In the genomic region with DNA sequence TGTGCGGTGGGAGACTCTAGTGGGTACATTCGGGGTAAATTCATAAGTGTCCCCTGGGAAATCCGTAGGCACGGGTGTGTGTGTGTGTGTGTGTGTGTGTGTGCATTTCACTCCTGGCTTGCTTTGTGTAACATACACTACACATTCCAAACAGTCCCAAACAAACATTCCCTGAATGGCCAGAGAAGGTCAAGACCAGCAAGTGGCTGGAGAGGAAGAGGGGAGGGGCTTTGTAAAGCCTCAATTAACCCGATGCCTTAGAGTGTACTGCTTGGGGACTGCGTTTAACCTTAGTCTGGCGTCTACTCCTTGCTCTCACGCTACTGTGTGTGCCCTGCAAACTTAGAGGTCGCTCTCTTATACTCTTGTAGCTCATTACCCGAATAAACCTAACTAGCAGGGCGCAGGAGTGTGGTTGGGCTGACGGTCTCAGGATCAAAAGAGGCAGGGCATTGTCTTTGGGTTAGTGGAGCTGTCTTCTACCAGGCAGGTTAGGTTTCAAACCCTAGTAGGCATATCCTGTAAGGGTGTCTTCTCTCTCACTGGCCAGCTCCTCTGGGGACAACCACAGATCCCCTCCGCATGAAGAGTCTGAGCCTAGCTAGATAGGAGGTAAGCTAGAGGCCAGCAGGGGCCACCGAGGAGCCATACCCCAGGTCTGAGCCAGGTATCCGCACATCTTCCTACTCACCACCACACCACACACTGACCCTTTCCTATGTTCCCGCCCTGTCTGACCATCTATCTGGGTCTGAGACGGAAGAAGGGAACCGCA, we compare ENCODE assay signal across 8 mouse cellular contexts. TPM values are rescaled to one million over a fixed set of nuclear protein-coding genes. Genes with fewer than 3 reads are reported as not detected.
DNase-seq lines count a peak whose midpoint lies in the region; ATAC-seq and TF ChIP-seq lines count a peak whose summit lies in the region.

No protein-coding gene starts in this region.

- no peaks in the 10 kb centered on the region for H3K9me3 ChIP-seq in kidney, embryonic 15.5 days (replicated peaks)
- no peaks in the 10 kb centered on the region for H3K9me3 ChIP-seq in embryonic facial prominence, embryonic 14.5 days (ENCODE audit: control insufficient read depth, low read length)
- H3K9me3 ChIP-seq in limb, embryonic 12.5 days: no peaks in the 10 kb centered on the region
- H3K9me3 ChIP-seq in midbrain, postnatal 0 days (ENCODE audit: low read length): no peaks in the 10 kb centered on the region

- WGBS in kidney, embryonic 15.5 days: 16% methylated on average over 18 of the region's 18 CpGs
- 18% methylated on average over 18 of the region's 18 CpGs for WGBS in embryonic facial prominence, embryonic 14.5 days
- WGBS in limb, embryonic 12.5 days: 20% methylated on average over 18 of the region's 18 CpGs
- WGBS in midbrain, postnatal 0 days: 19% methylated on average over 18 of the region's 18 CpGs

- H3K4me3 ChIP-seq in kidney, embryonic 15.5 days (replicated peaks): peak overlapping the region; percentile 71
- peak overlapping the region; percentile 71 for H3K4me3 ChIP-seq in embryonic facial prominence, embryonic 14.5 days (ENCODE audit: low read depth, low read length)
- H3K4me3 ChIP-seq in limb, embryonic 12.5 days (replicated peaks): peak overlapping the region; percentile 72
- H3K4me3 ChIP-seq in midbrain, postnatal 0 days (ENCODE audit: low read depth, low read length): peak overlapping the region; percentile 77

- 0 out of 2 replicates have a peak overlapping the region, but pooled peaks have one; percentile 13 for H3K27ac ChIP-seq in kidney, embryonic 15.5 days
- H3K27ac ChIP-seq in embryonic facial prominence, embryonic 14.5 days (replicated peaks; ENCODE audit: low read depth, low read length): no peak overlapping the region
- no peak overlapping the region for H3K27ac ChIP-seq in limb, embryonic 12.5 days
- H3K27ac ChIP-seq in midbrain, postnatal 0 days (ENCODE audit: low read depth, low read length): peak overlapping the region; percentile 88

- H3K36me3 ChIP-seq in kidney, embryonic 15.5 days: no peaks in the 10 kb centered on the region
- H3K36me3 ChIP-seq in embryonic facial prominence, embryonic 14.5 days (ENCODE audit: control insufficient read depth, insufficient read depth, low read length): no peaks in the 10 kb centered on the region
- no peaks in the 10 kb centered on the region for H3K36me3 ChIP-seq in limb, embryonic 12.5 days
- no peaks in the 10 kb centered on the region for H3K36me3 ChIP-seq in midbrain, postnatal 0 days (ENCODE audit: insufficient read depth, low read length)

- H3K4me1 ChIP-seq in kidney, embryonic 15.5 days: peaks cover 40% of the 10 kb centered on the region
- H3K4me1 ChIP-seq in embryonic facial prominence, embryonic 14.5 days (ENCODE audit: control insufficient read depth, insufficient read depth, low read length): peaks cover 21% of the 10 kb centered on the region; the same call in 1 of the 2 replicates
- H3K4me1 ChIP-seq in limb, embryonic 12.5 days (replicated peaks): peaks cover 18% of the 10 kb centered on the region
- H3K4me1 ChIP-seq in midbrain, postnatal 0 days (ENCODE audit: insufficient read depth, low read length): peaks cover 16% of the 10 kb centered on the region; the same call in 1 of the 2 replicates

- peak overlapping the region; percentile 71 for H3K9ac ChIP-seq in kidney, embryonic 15.5 days
- H3K9ac ChIP-seq in embryonic facial prominence, embryonic 14.5 days (ENCODE audit: low read depth, low read length): peak overlapping the region; percentile 77
- peak overlapping the region; percentile 71 for H3K9ac ChIP-seq in limb, embryonic 12.5 days (replicated peaks)
- peak overlapping the region; percentile 92 for H3K9ac ChIP-seq in midbrain, postnatal 0 days (replicated peaks; ENCODE audit: low read length, poor library complexity, severe bottlenecking)

- H3K27me3 ChIP-seq in kidney, embryonic 15.5 days: peaks cover 58% of the 10 kb centered on the region
- H3K27me3 ChIP-seq in embryonic facial prominence, embryonic 14.5 days (replicated peaks; ENCODE audit: control insufficient read depth, insufficient read depth, low read length): peaks cover 45% of the 10 kb centered on the region
- H3K27me3 ChIP-seq in limb, embryonic 12.5 days: peaks cover 59% of the 10 kb centered on the region
- H3K27me3 ChIP-seq in midbrain, postnatal 0 days (ENCODE audit: insufficient read depth, low read length): no peaks in the 10 kb centered on the region

- no peak for ATAC-seq in kidney, embryonic 15.5 days (replicated peaks; ENCODE audit: low FRiP score)
- no peak for ATAC-seq in embryonic facial prominence, embryonic 14.5 days (ENCODE audit: low read depth)
- ATAC-seq in limb, embryonic 12.5 days (ENCODE audit: insufficient number of reproducible peaks, insufficient read depth, low FRiP score, low TSS enrichment, low read depth): 0 out of 2 replicates have a peak, but pooled peaks have one; percentile 9
- ATAC-seq in midbrain, postnatal 0 days (ENCODE audit: low FRiP score): 0 out of 2 replicates have a peak, but pooled peaks have one; percentile 15

- no peak for DNase-seq in kidney, adult 11 months
- no peak for DNase-seq in embryonic facial prominence, embryonic 14.5 days (ENCODE audit: low spot score)
- DNase-seq in midbrain, postnatal 0 days (ENCODE audit: low spot score): no peak
- DNase-seq in right cerebral cortex, adult 2 months (ENCODE audit: low spot score in 2 of 2): no peak
- no peak for DNase-seq in kidney, adult 8-10 months
- no peak for DNase-seq in spleen, adult 12 weeks (ENCODE audit: low spot score)

- peak overlapping the region; percentile 98 for H3K4me2 ChIP-seq in kidney, embryonic 15.5 days
- peak overlapping the region; percentile 96 for H3K4me2 ChIP-seq in embryonic facial prominence, embryonic 14.5 days (ENCODE audit: low read depth, low read length)
- H3K4me2 ChIP-seq in limb, embryonic 12.5 days: peak overlapping the region; percentile 95
- H3K4me2 ChIP-seq in midbrain, postnatal 0 days (ENCODE audit: low read depth, low read length, poor library complexity, severe bottlenecking): peak overlapping the region; percentile 78

- peak; percentile 38 for TF ChIP-seq CTCF in midbrain, postnatal 0 days (IDR thresholded peaks at IDR 0.05)

RNA-seq across cellular contexts. Expression of gene Rab6b, which starts 0.7 kb away (rescaled TPM):
- polyA plus RNA-seq in kidney, embryonic 15.5 days (2015; fragmentation: Nextera tagmentation; extraction: Ambion mirVana): 5.2 and 5.3 TPM in 2 replicates
- 7.3 and 8.3 TPM in 2 replicates for polyA plus RNA-seq in embryonic facial prominence, embryonic 14.5 days (2014; fragmentation: Nextera tagmentation; extraction: Ambion mirVana)
- polyA plus RNA-seq in limb, embryonic 12.5 days (2016; fragmentation: Nextera tagmentation; extraction: Ambion mirVana): 2.8 and 3.9 TPM in 2 replicates
- 228 and 249 TPM in 2 replicates for total RNA-seq in midbrain, postnatal 0 days (2014; rRNA removed)
- 157 and 162 TPM in 2 replicates for polyA plus RNA-seq in midbrain, postnatal 0 days (2015; fragmentation: Nextera tagmentation; extraction: Ambion mirVana)

Comparison
In these comparisons a context has a peak if more than half of its experiments do, and no peak if none do; other contexts are left out.
1. ATAC-seq: peak in limb, embryonic 12.5 days (single experiment) and midbrain, postnatal 0 days (single experiment); none in kidney, embryonic 15.5 days (single experiment) and embryonic facial prominence, embryonic 14.5 days (single experiment).
2. H3K27ac ChIP-seq: peak in kidney, embryonic 15.5 days (single experiment) and midbrain, postnatal 0 days (single experiment); none in embryonic facial prominence, embryonic 14.5 days (single experiment) and limb, embryonic 12.5 days (single experiment).
3. RNA of gene Rab6b, which starts 0.7 kb away (polyA plus RNA-seq): 157 to 162 TPM in midbrain, postnatal 0 days; 7.3 to 8.3 TPM in embryonic facial prominence, embryonic 14.5 days, 5.2 to 5.3 TPM in kidney, embryonic 15.5 days and 2.8 to 3.9 TPM in limb, embryonic 12.5 days; every median in the first group is over 10 times any median in the second.
4. Peak in every context shown above with its lines, with median percentiles within 50 percentile points of each other: H3K4me2 ChIP-seq, H3K4me3 ChIP-seq and H3K9ac ChIP-seq.